Mouse (Mus musculus) G1E (cell line): ENCODE results near the gene Mapkbp1. TPM values are rescaled to one million over a fixed set of nuclear protein-coding genes. Genes with fewer than 3 reads are reported as not detected.

Experiments
- polyA plus RNA-seq: library from polyadenylated mRNA; stranded (reverse); fragments of >175 nt; gene quantifications from 2 replicates; pipeline ENCODE4 v1.2.3, GENCODE M21; 2012
- total RNA-seq, 2 experiments: library from RNA; stranded (forward) in 1 of 2; stranded (reverse) in 1 of 2; fragments of 200-1000 nt in 1 of 2; fragments of >200 nt in 1 of 2; fragmentation: Nextera tagmentation in 1 of 2; gene quantifications; 2 replicates each; pipeline ENCODE4 v1.2.3; 2014 to 2017

Gene Mapkbp1
- total and polyA plus RNA-seq, 3 experiments: 3.7 to 9.3 (median 4.2) TPM

Other genes starting within 250 kb of the Mapkbp1 start
- gene Itpka, start 230.4 kb upstream of the Mapkbp1 start, total RNA-seq (2014; fragmentation: Nextera tagmentation): 0.39 TPM in 1 of 2 replicates, not detected in the other
- gene Itpka, start 230.4 kb upstream of the Mapkbp1 start, total RNA-seq (2017): 0.22 and 0.52 TPM in 2 replicates
- 1.9 TPM in 2 replicates for gene Itpka, start 230.4 kb upstream of the Mapkbp1 start, polyA plus RNA-seq
- not detected in 2 replicates for gene Ltk, start 212.3 kb upstream of the Mapkbp1 start, total RNA-seq (2014; fragmentation: Nextera tagmentation)
- 0.11 TPM in 1 of 2 replicates, not detected in the other for gene Ltk, start 212.3 kb upstream of the Mapkbp1 start, total RNA-seq (2017)
- not detected in 2 replicates for gene Ltk, start 212.3 kb upstream of the Mapkbp1 start, polyA plus RNA-seq
- 22.3 and 23.9 TPM in 2 replicates for gene Rpap1, start 185.2 kb upstream of the Mapkbp1 start, total RNA-seq (2014; fragmentation: Nextera tagmentation)
- 8.0 and 8.1 TPM in 2 replicates for gene Rpap1, start 185.2 kb upstream of the Mapkbp1 start, total RNA-seq (2017)
- 36.4 and 41.3 TPM in 2 replicates for gene Rpap1, start 185.2 kb upstream of the Mapkbp1 start, polyA plus RNA-seq
- gene Tyro3, start 175.0 kb upstream of the Mapkbp1 start, total RNA-seq (2014; fragmentation: Nextera tagmentation): not detected in 2 replicates
- gene Tyro3, start 175.0 kb upstream of the Mapkbp1 start, total RNA-seq (2017): 0.87 and 1.1 TPM in 2 replicates
- 0.28 and 0.42 TPM in 2 replicates for gene Tyro3, start 175.0 kb upstream of the Mapkbp1 start, polyA plus RNA-seq
- gene Mga, start 75.5 kb upstream of the Mapkbp1 start, total RNA-seq (2014; fragmentation: Nextera tagmentation): 186 and 200 TPM in 2 replicates
- 69.4 and 80.7 TPM in 2 replicates for gene Mga, start 75.5 kb upstream of the Mapkbp1 start, total RNA-seq (2017)
- 2.7 and 4.1 TPM in 2 replicates for gene Mga, start 75.5 kb upstream of the Mapkbp1 start, polyA plus RNA-seq
- gene Jmjd7, start 54.8 kb downstream of the Mapkbp1 start, total RNA-seq (2014; fragmentation: Nextera tagmentation): 2.8 and 3.7 TPM in 2 replicates
- 0.66 and 0.70 TPM in 2 replicates for gene Jmjd7, start 54.8 kb downstream of the Mapkbp1 start, total RNA-seq (2017)
- 3.2 TPM in 2 replicates for gene Jmjd7, start 54.8 kb downstream of the Mapkbp1 start, polyA plus RNA-seq
- gene Gm28042, start 54.8 kb downstream of the Mapkbp1 start, total RNA-seq (2014; fragmentation: Nextera tagmentation): not detected in 2 replicates
- gene Gm28042, start 54.8 kb downstream of the Mapkbp1 start, total RNA-seq (2017): 0.05 and 0.23 TPM in 2 replicates
- 0.06 and 0.21 TPM in 2 replicates for gene Gm28042, start 54.8 kb downstream of the Mapkbp1 start, polyA plus RNA-seq
- gene Pla2g4b, start 60.7 kb downstream of the Mapkbp1 start, total RNA-seq (2014; fragmentation: Nextera tagmentation): 0.19 TPM in 1 of 2 replicates, not detected in the other
- gene Pla2g4b, start 60.7 kb downstream of the Mapkbp1 start, total RNA-seq (2017): 0.06 and 0.27 TPM in 2 replicates
- gene Pla2g4b, start 60.7 kb downstream of the Mapkbp1 start, polyA plus RNA-seq: 0.35 and 0.59 TPM in 2 replicates
- gene Ehd4, start 181.9 kb downstream of the Mapkbp1 start, total RNA-seq (2014; fragmentation: Nextera tagmentation): 10.8 TPM in 2 replicates
- 11.0 TPM in 2 replicates for gene Ehd4, start 181.9 kb downstream of the Mapkbp1 start, total RNA-seq (2017)
- gene Ehd4, start 181.9 kb downstream of the Mapkbp1 start, polyA plus RNA-seq: 30.3 and 36.1 TPM in 2 replicates